Mouse (Mus musculus): ENCODE results near the gene Uba5. TPM values are rescaled to one million over a fixed set of nuclear protein-coding genes. Genes with fewer than 3 reads are reported as not detected.

The Uba5 gene
- polyA plus RNA-seq, 1 experiment, result 31.6 TPM

GRCm38 (mm10) chr9:104063244-104063961, 469 bp upstream of the Uba5 start, which contains the start of gene Acad11:
Gene Acad11, plus strand, starts transcription at chr9:104063377.
- no peak for DNase-seq (ENCODE audit: low read depth)

DNA sequence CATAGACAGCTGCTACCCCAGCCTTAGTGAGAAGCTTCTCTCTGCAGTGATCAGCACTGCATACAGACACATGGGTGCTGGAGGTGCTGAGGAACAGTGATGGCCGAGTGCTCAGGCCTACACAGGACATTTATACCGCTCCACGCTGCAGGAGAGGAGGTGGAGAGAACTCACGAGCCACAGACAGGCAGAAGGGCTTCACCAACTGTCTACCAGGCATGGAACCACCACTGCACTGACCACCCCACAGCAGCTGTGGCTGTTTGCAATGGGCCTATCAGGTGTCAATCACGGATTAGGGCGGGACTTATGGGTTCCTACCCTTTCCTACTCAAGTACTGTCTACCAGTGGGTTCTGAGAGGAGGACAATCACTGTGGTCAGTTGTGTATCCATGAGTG, 11.9 kb downstream of the Uba5 start:
- DNase-seq (ENCODE audit: low read depth), result no peak

DNA sequence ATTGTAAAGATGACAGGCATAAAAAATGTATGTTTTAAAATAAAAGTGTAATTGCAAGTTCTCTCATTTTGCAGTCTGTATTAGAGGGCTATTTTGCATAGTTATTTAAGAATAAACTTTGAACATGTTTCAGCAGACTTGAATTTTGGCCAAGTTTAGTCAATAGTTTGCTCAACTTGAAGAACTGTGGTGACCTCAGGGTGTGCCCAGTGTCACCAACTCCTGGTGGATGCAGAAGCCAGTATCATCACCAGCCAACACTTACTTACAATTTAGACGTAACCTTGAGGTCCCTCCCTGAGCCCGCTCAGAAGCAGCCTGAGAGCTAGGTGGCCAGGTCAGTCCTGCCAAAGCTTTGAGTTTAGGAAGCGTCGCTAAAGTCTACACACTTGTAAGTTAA, 19.3 kb downstream of the Uba5 start:
- no peak for DNase-seq (ENCODE audit: low read depth)

GRCm38 (mm10) chr9:104040362-104040761, 22.6 kb downstream of the Uba5 start, which contains the start of gene Gm28305:
Gene Gm28305, plus strand, starts transcription at chr9:104040662.
- no peak for DNase-seq (ENCODE audit: low read depth)

GRCm38 (mm10) chr9:104039742-104040141, 23.2 kb downstream of the Uba5 start:
- DNase-seq (ENCODE audit: low read depth), result no peak

GRCm38 (mm10) chr9:104039031-104039695, 23.8 kb downstream of the Uba5 start:
- no peak for DNase-seq (ENCODE audit: low read depth)

DNA sequence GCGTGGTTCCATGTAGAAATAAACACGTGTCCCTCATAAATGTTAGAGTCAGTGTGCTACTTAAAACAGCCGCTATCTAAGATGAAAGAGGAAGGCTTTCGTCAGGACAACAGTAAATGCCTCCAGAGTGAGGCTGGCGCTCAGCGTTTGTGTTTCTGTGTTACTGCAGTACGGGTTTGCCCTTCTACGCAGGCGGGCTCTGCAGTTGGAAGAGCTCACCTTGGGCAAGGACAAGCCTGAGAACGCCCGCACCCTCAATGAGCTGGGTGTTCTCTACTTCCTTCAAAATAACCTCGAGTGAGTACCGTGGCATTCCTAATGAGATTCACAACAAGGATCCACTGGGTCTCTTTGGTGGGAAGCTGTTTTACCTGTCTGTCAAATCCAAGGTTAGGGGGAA, 24.7 kb downstream of the Uba5 start:
- DNase-seq (ENCODE audit: low read depth), result no peak

DNA sequence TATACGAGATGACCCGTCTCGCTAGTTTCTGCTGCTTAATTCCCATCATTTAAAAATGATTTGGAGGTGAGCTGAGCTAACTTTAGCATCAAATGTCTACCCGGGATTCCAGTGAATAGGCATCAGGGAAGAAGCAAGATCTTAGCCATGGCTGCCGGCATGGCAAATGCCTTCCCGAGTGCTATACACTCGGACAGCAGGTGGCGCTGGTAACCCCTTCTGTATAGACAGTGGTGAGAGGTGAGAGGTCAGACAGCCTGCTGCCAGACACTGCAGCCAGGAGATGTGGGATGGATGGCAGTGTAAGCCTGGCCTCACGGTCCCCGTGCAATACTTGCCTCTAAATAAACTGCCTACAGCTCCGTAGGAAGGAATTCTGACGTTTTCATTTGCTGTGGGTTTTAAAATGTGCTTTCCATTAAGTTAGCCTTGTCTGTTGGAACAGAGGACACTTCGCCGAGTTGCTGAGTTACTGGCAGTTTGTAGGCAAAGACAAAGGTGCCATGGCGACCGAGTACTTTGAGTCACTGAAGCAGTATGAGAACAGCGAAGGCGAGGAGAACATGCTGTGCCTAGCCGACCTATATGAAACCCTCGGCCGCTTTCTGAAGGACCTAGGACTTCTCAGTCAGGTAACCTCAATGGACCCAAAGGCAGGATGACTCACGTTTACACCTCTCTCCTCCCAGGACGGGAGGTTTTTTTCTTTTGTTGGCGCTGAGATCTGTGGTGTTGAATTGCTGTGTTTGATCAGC, 27.5 kb downstream of the Uba5 start:
- DNase-seq (ENCODE audit: low read depth), result no peak

DNA sequence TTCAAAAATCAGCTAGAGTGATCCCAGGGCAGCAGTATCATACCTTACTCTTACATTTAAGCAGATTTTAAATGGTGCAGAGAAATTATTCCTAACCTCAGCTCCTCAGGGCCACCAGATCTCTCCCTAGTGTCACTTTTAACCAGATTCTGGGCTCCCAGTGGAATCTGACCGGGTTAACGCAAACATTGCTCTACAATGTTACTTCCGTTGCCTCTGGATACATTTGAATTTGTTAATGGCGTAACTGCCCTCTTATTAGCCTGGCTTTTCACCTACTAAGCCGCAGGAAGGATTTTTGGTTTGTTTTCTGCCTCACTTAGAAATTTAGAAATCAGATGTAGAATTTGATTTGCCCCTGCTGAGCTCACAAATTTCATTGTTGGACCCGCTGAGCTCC, 28.2 kb downstream of the Uba5 start:
- DNase-seq (ENCODE audit: low read depth), result no peak

GRCm38 (mm10) chr9:104034231-104034630, 28.7 kb downstream of the Uba5 start:
- DNase-seq (ENCODE audit: low read depth), result no peak

DNA sequence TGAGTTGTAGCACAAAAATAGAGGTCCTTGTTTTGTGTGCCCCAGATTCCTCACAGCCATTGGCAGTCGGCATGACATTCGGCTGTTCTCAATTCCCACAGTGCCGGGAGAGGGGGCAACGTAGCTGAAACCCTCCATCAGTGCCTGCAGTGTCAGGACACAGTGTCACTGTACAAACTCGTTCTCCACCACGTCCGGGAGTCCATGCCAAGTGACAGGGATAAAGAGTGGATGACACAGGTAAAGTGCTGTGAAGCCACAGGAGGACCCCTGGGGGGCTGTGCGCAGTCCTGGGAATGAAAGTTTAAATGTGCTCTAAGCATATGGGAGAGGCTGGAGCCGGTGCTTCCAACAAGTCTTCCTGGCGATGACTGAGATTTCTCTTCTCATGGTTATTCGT, 33.1 kb downstream of the Uba5 start:
- no peak for DNase-seq (ENCODE audit: low read depth)

DNA sequence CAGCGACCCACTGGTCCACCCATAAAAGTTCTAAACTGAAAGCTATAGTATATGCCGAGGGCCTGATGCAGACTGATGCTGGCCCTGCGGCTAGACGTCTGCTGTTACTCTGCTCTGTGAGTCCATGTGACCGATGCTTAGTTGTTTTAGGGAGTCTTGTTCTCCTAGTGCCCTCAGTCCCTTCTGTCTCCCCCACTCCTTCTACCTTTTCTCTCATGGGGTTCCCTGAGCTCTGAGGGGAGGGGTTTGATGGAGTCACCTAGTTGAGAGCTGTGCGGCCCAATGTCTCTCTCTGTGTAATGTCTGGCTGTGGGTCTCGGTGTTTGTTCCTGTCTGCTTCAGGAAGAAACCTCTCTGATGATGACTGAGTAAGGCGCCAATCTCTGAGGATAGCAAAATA, 35.7 kb downstream of the Uba5 start:
- DNase-seq (ENCODE audit: low read depth), result no peak

DNA sequence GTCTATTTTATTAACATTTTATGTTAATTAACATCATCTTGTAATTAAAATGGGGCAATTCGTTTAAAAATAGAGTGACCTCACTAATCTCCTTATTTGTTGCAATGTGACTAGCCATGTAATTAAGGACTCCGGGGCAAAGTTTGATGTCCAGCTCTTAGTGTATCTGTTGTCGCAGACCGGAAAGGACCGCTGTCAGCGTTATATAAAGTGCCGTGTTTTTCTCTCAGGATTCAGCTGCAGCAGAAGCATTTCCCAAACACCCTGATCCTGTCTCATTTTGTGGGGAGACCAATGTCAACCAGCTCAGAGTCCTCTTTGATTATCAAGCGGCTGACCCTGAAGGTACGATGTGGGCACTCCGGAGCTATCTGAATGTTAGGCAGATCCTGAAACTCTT, 41.9 kb downstream of the Uba5 start:
- DNase-seq (ENCODE audit: low read depth), result no peak

DNA sequence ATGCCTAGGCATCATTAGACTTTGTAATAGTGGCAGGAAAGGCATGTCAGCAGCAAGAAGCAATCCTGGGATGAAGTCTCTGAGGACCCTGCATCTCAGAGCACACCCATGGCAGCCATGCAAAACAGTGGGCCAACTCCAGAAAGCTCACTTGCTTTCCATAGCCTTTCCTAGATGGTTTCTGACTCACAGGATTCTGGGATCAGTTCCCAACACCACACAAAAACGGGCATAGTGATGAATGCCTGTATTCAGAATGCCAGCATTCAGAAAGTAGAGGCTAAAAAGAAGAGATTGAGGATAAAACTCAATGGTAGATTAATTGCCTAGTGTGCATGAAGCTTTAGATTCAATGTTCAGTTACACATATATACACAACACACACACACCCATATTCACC, 48.4 kb downstream of the Uba5 start:
- DNase-seq (ENCODE audit: low read depth), result no peak

GRCm38 (mm10) chr9:104002913-104003330, 60.0 kb downstream of the Uba5 start:
- DNase-seq (ENCODE audit: low read depth), result no peak

- DNase-seq (ENCODE audit: low read depth), result peak; percentile 89
Observed at GRCm38 (mm10) chr9:104001921-104002859, 60.7 kb downstream of the Uba5 start, which contains the start of gene Nphp3. Gene Nphp3, plus strand, starts transcription at chr9:104002544.

DNA sequence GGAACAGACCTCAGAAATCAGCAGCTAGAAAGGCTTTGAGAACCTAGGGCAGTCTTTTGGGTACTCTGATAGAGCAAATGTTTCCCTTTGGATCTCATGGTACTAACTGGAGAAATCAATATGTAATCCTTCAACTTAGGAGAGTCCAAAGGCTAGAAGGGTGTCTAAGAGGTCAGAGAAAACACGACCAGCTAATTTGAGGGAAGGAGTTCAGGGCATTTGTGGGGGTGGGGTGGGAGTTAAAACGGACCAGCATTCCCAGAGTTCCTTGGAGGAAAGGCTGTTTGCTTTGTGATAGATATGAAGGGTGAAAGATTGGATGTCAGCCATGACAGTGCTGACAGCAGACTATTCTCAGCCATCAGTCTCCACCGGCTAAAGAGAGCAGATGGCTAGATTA, 62.3 kb downstream of the Uba5 start:
- DNase-seq (ENCODE audit: low read depth), result no peak
